Mouse (Mus musculus) right cerebral cortex, adult 18-20 months (tissue): ENCODE results near the gene Ugt8a.

ENCODE experiments used
- DNase-seq: peaks from one replicate; pipeline ENCODE4 v3.0.0; 2022; ENCODE audit warnings: mixed read lengths

Gene Ugt8a

GRCm38 (mm10) chr3:125938092-125938755 lies at the start of gene Ugt8a:
Gene Ugt8a, minus strand, starts transcription at chr3:125938619.
- DNase-seq: no peak

- no peak for DNase-seq
Observed at GRCm38 (mm10) chr3:125986639-125987038, 48.2 kb upstream of the Ugt8a start.

- no peak for DNase-seq
Observed at GRCm38 (mm10) chr3:125983707-125984420, 45.4 kb upstream of the Ugt8a start.

- no peak for DNase-seq
Observed at GRCm38 (mm10) chr3:125979475-125979874, 41.1 kb upstream of the Ugt8a start.

GRCm38 (mm10) chr3:125975899-125976298 lies 37.5 kb upstream of the Ugt8a start:
- DNase-seq: no peak

- DNase-seq: peak; percentile 1
Observed at GRCm38 (mm10) chr3:125969458-125969857, 31.0 kb upstream of the Ugt8a start.

- no peak for DNase-seq
Observed at GRCm38 (mm10) chr3:125956196-125956885, 17.9 kb upstream of the Ugt8a start.

GRCm38 (mm10) chr3:125954881-125955280 lies 16.5 kb upstream of the Ugt8a start:
- no peak for DNase-seq

GRCm38 (mm10) chr3:125940811-125941210 lies 2.4 kb upstream of the Ugt8a start:
- DNase-seq: no peak

- DNase-seq: peak; percentile 59
Observed at GRCm38 (mm10) chr3:125938756-125939109, 314 bp upstream of the Ugt8a start.

- peak; percentile 4 for DNase-seq
Observed at GRCm38 (mm10) chr3:125937536-125938091, 805 bp downstream of the Ugt8a start.

- DNase-seq: no peak
Observed at GRCm38 (mm10) chr3:125935796-125936195, 2.6 kb downstream of the Ugt8a start.

- DNase-seq: no peak
Observed at GRCm38 (mm10) chr3:125932594-125933237, 5.7 kb downstream of the Ugt8a start.

GRCm38 (mm10) chr3:125931059-125931458 lies 7.4 kb downstream of the Ugt8a start:
- DNase-seq: no peak

- no peak for DNase-seq
Observed at GRCm38 (mm10) chr3:125920876-125921275, 17.5 kb downstream of the Ugt8a start.

GRCm38 (mm10) chr3:125898976-125899375 lies 39.4 kb downstream of the Ugt8a start:
- DNase-seq: no peak

GRCm38 (mm10) chr3:125887109-125887508 lies 51.3 kb downstream of the Ugt8a start:
- DNase-seq: no peak

- DNase-seq: no peak
Observed at GRCm38 (mm10) chr3:125884879-125885278, 53.5 kb downstream of the Ugt8a start.

- no peak for DNase-seq
Observed at GRCm38 (mm10) chr3:125884423-125884822, 54.0 kb downstream of the Ugt8a start.

- DNase-seq: no peak
Observed at GRCm38 (mm10) chr3:125883009-125883408, 55.4 kb downstream of the Ugt8a start.

GRCm38 (mm10) chr3:125881835-125882234 lies 56.6 kb downstream of the Ugt8a start:
- no peak for DNase-seq

- DNase-seq: no peak
Observed at GRCm38 (mm10) chr3:125874371-125874770, 64.0 kb downstream of the Ugt8a start.

- DNase-seq: no peak
Observed at GRCm38 (mm10) chr3:125869873-125870272, 68.5 kb downstream of the Ugt8a start.
